Mouse (Mus musculus): Measurements from ENCODE around the gene Isyna1. TPM values are rescaled to one million over a fixed set of nuclear protein-coding genes. Genes with fewer than 3 reads are reported as not detected.
A peak's percentile ranks its signal among the peaks of the same experiment; 100 is the strongest.

The Isyna1 gene
- 69.0 and 81.9 TPM in 2 replicates for polyA plus RNA-seq (2012; rRNA removed)

- peak in 1 of 2 experiments; percentile 74 for DNase-seq (ENCODE audit: extremely low spot score in 1 of 2, low spot score in 1 of 2)
These were observed at the start of gene Isyna1 for GRCm38 (mm10) chr8:70593961-70594609. Gene Isyna1 (plus strand): TSS chr8:70594373.

DNA sequence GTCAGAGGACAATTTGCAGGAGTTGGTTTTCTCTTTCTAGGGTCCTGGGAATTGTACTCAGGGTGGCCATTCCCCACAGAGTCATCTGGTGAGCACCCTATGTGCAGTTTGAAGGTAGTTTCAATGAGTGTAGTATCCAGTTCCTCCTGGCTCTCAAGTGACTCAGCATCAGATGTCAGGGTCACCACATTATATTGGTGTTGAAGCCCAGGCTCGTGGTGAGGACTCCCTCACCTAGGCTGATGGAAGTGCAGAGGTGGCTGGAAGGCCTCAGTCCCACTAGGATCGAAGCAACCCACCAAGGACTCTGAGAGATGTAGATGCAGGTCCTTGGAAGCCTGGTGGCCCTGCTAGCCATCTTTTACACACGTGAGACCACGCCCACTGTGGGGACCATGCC lies 47.8 kb upstream of the Isyna1 start:
- DNase-seq (ENCODE audit: extremely low spot score in 1 of 2, low spot score in 1 of 2), result no peak

DNA sequence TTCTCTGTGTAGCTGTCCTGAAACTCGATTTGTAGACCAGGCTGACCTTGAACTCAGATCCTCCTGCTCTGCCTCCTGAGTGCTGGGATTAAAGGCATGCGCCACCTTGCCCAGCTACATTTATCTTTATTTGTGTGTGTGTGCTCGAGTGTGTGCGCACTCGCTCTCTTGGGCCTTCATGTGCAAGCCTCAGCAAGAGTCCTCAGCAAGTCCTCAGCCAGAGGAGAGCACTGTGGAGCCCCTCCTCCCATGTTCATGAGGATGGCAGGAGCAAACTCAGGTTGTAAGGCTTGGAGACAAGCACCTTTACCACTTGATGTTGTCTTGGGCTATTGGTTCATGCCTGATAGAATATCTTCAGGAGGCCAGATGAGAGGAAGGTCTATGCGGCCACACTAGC lies 46.4 kb upstream of the Isyna1 start:
- no peak for DNase-seq (ENCODE audit: extremely low spot score in 1 of 2, low spot score in 1 of 2)

- no peak for DNase-seq (ENCODE audit: extremely low spot score in 1 of 2, low spot score in 1 of 2)
These were observed 44.6 kb upstream of the Isyna1 start for GRCm38 (mm10) chr8:70549412-70550184.

- no peak for DNase-seq (ENCODE audit: extremely low spot score in 1 of 2, low spot score in 1 of 2)
These were observed 42.5 kb upstream of the Isyna1 start for GRCm38 (mm10) chr8:70551558-70552161.

DNA sequence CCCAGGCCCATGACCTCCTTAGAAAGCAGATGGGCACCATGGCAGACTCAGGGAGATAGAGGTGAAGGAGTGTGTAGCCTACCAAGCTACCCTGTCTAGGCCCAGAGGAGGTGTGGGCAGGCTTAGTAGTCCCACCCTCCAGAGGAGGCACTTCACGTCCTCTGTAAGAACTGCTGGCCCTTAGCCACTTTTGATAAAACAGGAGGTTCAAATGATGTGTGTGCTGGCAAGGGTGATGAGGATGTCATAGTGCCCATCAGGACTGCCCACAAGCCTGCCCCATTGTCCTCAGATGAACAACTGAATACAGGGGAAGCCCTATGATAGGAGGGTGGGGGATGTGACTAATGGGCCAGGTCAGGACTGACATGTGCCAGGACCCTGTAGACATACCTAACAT lies 41.3 kb upstream of the Isyna1 start:
- no peak for DNase-seq (ENCODE audit: extremely low spot score in 1 of 2, low spot score in 1 of 2)

DNA sequence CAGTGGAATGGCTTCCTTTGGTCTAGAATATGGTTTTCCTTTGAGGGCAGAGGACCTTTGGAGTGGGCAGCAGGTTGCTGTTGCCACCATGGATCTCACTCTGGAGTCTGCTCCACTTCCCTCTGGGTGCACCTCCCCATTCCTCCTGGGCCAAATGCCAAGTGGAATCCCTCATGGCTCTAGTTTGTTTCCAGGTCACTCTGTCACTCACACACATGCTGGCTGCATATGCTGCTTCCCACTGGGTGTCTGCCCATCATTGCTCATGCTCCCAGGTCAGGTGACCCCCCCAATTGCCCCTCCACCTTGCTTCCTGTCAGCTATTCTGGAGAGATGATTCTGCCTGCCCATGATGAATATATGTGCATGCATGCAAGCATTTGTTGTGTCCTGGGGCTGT lies 40.4 kb upstream of the Isyna1 start:
- no peak for DNase-seq (ENCODE audit: extremely low spot score in 1 of 2, low spot score in 1 of 2)

GRCm38 (mm10) chr8:70555079-70555747 lies 39.0 kb upstream of the Isyna1 start:
- no peak for DNase-seq (ENCODE audit: extremely low spot score in 1 of 2, low spot score in 1 of 2)

DNA sequence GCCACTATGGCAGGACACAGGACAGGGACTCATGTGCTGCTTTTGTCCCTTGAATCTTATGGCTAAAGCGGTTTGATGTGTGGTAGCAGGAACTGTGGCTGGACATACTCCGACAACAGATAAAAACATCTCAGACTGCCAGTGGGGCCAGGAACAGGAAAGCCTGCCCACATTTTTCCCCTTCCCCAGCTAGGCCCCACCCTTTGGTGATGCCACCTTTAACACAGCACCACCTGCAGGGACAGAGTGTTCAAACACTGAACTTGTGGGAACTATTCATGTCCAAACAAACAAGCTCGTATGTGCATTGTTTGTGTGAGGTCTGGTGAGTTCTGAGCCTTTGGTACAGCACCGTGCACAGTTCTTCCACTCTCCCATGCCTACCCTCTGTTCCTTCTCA lies 35.8 kb upstream of the Isyna1 start:
- DNase-seq (ENCODE audit: extremely low spot score in 1 of 2, low spot score in 1 of 2), result no peak

DNA sequence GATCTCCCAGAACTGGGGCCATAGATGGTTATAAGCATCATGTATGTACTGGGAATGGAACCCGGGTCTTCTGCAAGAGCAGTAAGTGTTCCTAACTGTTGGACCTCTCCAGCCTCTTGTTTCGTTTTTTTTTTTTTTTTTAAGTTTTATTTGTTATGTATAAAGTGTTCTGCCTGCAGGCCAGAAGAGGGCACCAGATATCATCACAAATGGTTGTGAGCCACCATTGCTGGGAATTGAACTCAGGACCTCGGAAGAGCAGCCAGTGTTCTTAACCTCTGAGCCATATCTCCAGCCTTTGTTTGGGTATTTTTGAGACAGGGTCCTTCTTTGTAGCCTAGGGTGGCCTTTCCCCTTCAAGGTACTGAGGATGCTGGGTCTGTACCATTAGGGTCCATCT lies 35.2 kb upstream of the Isyna1 start:
- DNase-seq (ENCODE audit: extremely low spot score in 1 of 2, low spot score in 1 of 2), result no peak

- peak in 1 of 2 experiments; percentile 53 for DNase-seq (ENCODE audit: extremely low spot score in 1 of 2, low spot score in 1 of 2)
These were observed 34.1 kb upstream of the Isyna1 start for GRCm38 (mm10) chr8:70560096-70560495.

DNA sequence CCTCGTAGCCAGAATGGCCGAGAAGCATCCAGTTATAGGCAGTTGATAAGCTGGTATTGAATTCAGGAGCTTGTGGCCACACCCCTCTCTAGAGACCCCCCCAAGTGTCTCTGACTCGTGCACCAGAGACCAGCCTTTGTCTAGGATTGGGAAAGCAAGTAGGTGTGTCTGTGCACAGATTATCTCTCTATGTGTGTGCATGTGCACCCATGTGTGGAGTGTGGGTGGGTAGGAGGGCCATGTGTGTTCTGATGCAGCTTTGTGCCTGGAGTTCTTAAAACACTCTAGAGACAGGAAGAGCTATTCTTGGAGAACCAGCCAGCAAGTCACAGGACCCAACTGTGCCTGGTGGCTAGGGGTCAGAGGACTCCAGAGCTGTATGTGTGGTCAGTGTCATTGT lies 33.6 kb upstream of the Isyna1 start:
- no peak for DNase-seq (ENCODE audit: extremely low spot score in 1 of 2, low spot score in 1 of 2)

DNA sequence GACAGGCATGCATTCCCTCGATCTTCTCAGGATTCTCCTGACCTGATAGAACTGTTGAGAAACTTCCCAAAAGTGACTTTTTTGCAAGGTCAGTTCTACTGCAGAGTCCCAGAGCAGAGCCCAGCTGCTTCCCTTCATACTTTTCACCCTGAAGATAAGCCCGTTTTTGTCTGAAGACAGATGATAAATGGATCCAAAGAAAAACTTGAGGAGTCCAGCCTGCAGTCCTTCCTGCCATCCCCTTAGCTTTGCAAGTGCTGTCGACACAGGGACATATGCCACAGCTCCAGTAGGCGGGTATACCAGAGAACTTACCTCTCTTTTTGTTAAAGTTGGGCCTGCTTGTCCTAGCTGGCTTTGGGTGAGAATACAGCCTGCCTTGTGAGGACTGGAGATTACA lies 32.8 kb upstream of the Isyna1 start:
- DNase-seq (ENCODE audit: extremely low spot score in 1 of 2, low spot score in 1 of 2), result no peak

- no peak for DNase-seq (ENCODE audit: extremely low spot score in 1 of 2, low spot score in 1 of 2)
These were observed 32.2 kb upstream of the Isyna1 start for GRCm38 (mm10) chr8:70561809-70562535.

- DNase-seq (ENCODE audit: extremely low spot score in 1 of 2, low spot score in 1 of 2), result no peak
These were observed 31.4 kb upstream of the Isyna1 start for GRCm38 (mm10) chr8:70562802-70563201.

DNA sequence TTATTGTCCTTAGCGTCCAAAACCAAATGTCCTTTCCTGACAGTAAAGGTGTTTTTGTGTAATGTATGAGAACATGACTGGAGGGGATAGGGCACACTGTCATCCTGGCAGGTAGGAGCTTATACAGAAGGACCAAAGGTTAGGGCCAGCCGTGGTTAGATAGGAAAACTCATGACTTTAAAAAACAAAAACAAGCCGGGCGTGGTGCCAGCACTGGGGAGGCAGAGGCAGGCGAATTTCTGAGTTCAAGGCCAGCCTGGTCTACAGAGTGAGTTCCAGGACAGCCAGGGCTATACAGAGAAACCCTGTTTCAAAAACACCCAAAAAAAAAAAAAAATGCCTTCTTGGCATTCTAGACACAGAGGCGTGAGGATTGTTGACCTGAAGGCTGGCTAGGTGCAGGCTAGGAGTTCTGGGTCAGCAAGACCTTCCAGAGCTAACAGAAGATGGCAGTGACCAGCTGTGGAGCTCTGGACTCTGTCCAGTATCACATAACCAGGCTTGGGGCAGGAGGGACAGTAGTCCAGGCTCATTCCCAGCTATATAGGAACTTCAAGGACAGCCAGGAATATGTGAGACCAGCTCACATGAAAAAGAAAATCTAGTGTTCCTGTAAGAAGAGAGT lies 30.3 kb upstream of the Isyna1 start:
- no peak for DNase-seq (ENCODE audit: extremely low spot score in 1 of 2, low spot score in 1 of 2)

DNA sequence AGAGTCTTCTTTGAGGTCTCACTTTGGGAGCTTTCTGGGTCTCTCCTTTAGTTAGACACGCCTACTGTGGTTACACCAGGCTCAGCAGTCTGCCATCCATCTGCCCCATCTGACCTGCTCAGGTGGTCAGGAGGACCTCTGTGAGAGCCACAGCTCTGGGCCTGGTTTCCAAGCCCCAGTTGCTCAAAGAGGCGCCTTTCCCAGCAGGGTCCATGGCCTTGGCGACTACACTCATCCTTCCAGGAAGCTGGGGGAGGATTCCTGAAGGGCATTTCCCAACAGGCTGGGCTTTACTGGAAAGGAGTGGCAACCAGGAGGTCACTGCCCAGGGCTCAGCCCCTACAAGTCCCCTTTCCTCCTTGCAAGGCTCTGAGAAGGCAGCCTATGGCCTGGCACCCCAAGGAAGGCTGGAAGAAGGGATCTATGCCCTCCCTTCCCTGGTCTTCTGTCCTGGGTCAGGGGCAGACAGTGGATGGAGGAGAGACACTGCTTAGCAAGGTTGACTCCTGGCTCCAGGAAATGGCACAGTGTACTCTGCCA lies 29.4 kb upstream of the Isyna1 start:
- DNase-seq (ENCODE audit: extremely low spot score in 1 of 2, low spot score in 1 of 2), result no peak

DNA sequence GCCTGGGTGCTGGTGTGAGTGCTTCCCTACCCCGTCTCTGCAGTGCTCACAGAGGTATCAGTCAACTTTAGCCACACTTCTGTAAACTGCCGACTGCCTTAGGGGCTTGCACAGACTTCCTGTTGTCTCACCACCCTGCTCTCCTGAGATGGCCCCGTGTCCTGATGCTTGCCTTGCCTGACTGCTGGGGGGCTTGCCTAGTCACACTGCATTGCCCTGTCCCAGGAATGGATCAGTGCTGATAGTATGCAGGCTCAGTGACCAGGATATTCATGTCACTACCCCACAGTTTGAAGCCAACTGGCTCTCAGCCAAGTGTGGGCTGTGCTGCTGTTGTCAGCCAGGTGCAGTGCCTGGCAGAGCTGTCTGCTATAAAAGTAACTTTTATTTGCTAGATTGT lies 28.6 kb upstream of the Isyna1 start:
- DNase-seq (ENCODE audit: extremely low spot score in 1 of 2, low spot score in 1 of 2), result no peak

DNA sequence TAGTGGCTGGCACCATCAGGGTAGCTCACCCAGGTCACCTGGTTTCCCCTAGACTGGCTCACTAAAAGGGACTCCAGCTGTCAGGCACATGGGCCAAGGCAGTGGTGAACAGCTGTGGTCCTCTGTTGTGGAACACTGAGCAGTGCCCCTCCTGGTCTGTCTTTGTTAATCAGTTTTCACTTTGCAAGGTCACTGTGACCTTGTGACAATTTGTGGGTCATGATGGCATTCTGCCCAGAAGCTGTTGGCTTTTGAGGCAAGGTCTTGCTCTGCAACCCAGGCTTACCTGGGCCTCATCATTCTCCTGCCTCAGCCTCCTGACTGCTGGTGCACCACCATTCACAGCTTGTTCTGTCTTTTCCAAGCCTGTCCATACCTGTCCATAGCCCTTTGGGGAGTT lies 23.8 kb upstream of the Isyna1 start:
- DNase-seq (ENCODE audit: extremely low spot score in 1 of 2, low spot score in 1 of 2), result no peak

DNA sequence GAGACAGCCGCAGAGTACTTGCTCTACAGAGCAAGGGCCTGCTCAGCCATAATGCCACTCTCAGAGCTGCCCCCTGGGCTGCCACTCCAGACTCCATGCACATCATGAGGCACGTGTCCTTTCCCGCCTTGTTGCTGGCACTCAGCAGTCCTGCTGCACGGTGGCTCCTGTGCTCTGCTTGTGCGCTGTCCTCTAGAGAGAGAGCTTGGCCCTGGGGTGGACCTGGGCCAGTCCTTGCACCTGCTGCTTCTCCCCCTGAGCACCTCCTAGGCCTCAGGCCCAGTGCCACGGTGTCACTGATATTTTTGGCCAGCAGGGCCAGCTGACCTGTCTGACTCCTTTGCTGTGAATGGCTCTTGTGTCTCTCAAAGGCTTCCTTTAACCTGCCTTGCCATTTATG lies 23.2 kb upstream of the Isyna1 start:
- no peak for DNase-seq (ENCODE audit: extremely low spot score in 1 of 2, low spot score in 1 of 2)

Data from frontal cortex, adult 2 months (tissue).